Mouse (Mus musculus) CD4-positive, CD25-positive, alpha-beta regulatory T cell, adult 4 months (primary cell): ENCODE results near the gene Hist1h2bk. TPM values are rescaled to one million over a fixed set of nuclear protein-coding genes. Genes with fewer than 3 reads are reported as not detected.

Source experiments
- polyA plus RNA-seq, 2 experiments: library from polyadenylated mRNA; unstranded; fragments of 100-300 nt; shearing (Covaris generic); gene quantifications; one replicate each; pipeline ENCODE4 v1.2.1; 2017

Hist1h2bk gene
- polyA plus RNA-seq, 2 experiments from 2014 or later = 4.8 TPM; not detected in 1

Other genes with a start within 250 kb of the Hist1h2bk start
- gene Hist1h2an, start 248.7 kb upstream of the Hist1h2bk start, polyA plus RNA-seq = 1 to 10 TPM in 1 of 2 experiments, not detected in 1; 8.0 TPM
- gene Hist1h2bp, start 248.4 kb upstream of the Hist1h2bk start, polyA plus RNA-seq = not detected
- 1 to 10 TPM; 4.9 to 6.4 TPM for gene Hist1h2bq, start 225.7 kb upstream of the Hist1h2bk start, polyA plus RNA-seq
- not detected for gene Hist1h2ao, start 225.4 kb upstream of the Hist1h2bk start, polyA plus RNA-seq
- gene Hist1h4m, start 224.1 kb upstream of the Hist1h2bk start, polyA plus RNA-seq = 10 to 100 TPM in 1 of 2 experiments, not detected in 1; 21.4 TPM
- 10 to 100 TPM in 1 of 2 experiments, not detected in 1; 12.8 TPM for gene Hist1h4n, start 203.7 kb upstream of the Hist1h2bk start, polyA plus RNA-seq
- gene Hist1h2ap, start 202.4 kb upstream of the Hist1h2bk start, polyA plus RNA-seq = 100 to 1,000 TPM in 1 of 2 experiments, 10 to 100 TPM in 1; 94.5 to 115 TPM
- gene Hist1h2br, start 202.1 kb upstream of the Hist1h2bk start, polyA plus RNA-seq = 1 to 10 TPM; 4.7 to 6.5 TPM
- under 1 TPM in 1 of 2 experiments, not detected in 1; 0.37 TPM for gene Zfp184, start 90.8 kb upstream of the Hist1h2bk start, polyA plus RNA-seq
- not detected for gene Pom121l2, start 54.7 kb upstream of the Hist1h2bk start, polyA plus RNA-seq
- under 1 TPM in 1 of 2 experiments, not detected in 1; 0.74 TPM for gene Prss16, start 26.1 kb upstream of the Hist1h2bk start, polyA plus RNA-seq
- gene Hist1h2ah, start 302 bp upstream of the Hist1h2bk start, polyA plus RNA-seq = not detected
- 1 to 10 TPM; 5.4 to 6.7 TPM for gene Hist1h4i, start 5.5 kb downstream of the Hist1h2bk start, polyA plus RNA-seq
- not detected for gene Hist1h2ag, start 7.1 kb downstream of the Hist1h2bk start, polyA plus RNA-seq
- gene Hist1h2bj, start 7.3 kb downstream of the Hist1h2bk start, polyA plus RNA-seq = 1 to 10 TPM; 3.8 to 9.5 TPM
- gene Vmn1r188, start 48.6 kb downstream of the Hist1h2bk start, polyA plus RNA-seq = not detected
- not detected for gene Vmn1r189, start 70.0 kb downstream of the Hist1h2bk start, polyA plus RNA-seq
- gene Vmn1r191, start 148.1 kb downstream of the Hist1h2bk start, polyA plus RNA-seq = not detected
- not detected for gene Vmn1r192, start 155.3 kb downstream of the Hist1h2bk start, polyA plus RNA-seq
- gene Vmn1r193, start 187.3 kb downstream of the Hist1h2bk start, polyA plus RNA-seq = not detected
- gene Vmn1r194, start 208.3 kb downstream of the Hist1h2bk start, polyA plus RNA-seq = not detected
- not detected for gene Vmn1r195, start 234.7 kb downstream of the Hist1h2bk start, polyA plus RNA-seq